Mouse (Mus musculus): Measurements from ENCODE around the gene Rbm47. TPM values are rescaled to one million over a fixed set of nuclear protein-coding genes. Genes with fewer than 3 reads are reported as not detected.
"Not testable (repeated sequence)": the region's sequence is repeated elsewhere in the genome, so short reads cannot be mapped to it uniquely, and the experiment has no call there.

Gene Rbm47
- polyA plus RNA-seq, 1 experiment: 1.1 TPM

- H3K4me1 ChIP-seq (ENCODE audit: control insufficient read depth, insufficient read depth, low read length): no peaks in the 10 kb centered on the region
- no peak overlapping the region for H3K4me3 ChIP-seq (ENCODE audit: insufficient read depth, low read length)
- TF ChIP-seq CTCF (IDR thresholded peaks at IDR 0.05; ENCODE audit: borderline replicate concordance, insufficient read depth, low read length) (no peak), POLR2A (IDR thresholded peaks at IDR 0.05; ENCODE audit: low read depth, low read length) (no peak)
- no peak overlapping the region for H3K27ac ChIP-seq (ENCODE audit: insufficient read depth, low read length)
Observed at GRCm38 (mm10) chr5:66193218-66193846, 20.4 kb upstream of the Rbm47 start.

GRCm38 (mm10) chr5:66191185-66191503 is 18.2 kb upstream of the Rbm47 start:
- H3K4me3 ChIP-seq (ENCODE audit: insufficient read depth, low read length): no peak overlapping the region
- H3K27ac ChIP-seq (ENCODE audit: insufficient read depth, low read length): no peak overlapping the region
- TF ChIP-seq CTCF (IDR thresholded peaks at IDR 0.05; ENCODE audit: borderline replicate concordance, insufficient read depth, low read length) (no peak), POLR2A (IDR thresholded peaks at IDR 0.05; ENCODE audit: low read depth, low read length) (no peak)
- H3K4me1 ChIP-seq (ENCODE audit: control insufficient read depth, insufficient read depth, low read length): no peaks in the 10 kb centered on the region

GRCm38 (mm10) chr5:66190481-66191184 is 17.7 kb upstream of the Rbm47 start:
- Histone ChIP-seq H3K27ac (ENCODE audit: insufficient read depth, low read length) (no peak overlapping the region), H3K4me1 (ENCODE audit: control insufficient read depth, insufficient read depth, low read length) (no peaks in the 10 kb centered on the region), H3K4me3 (ENCODE audit: insufficient read depth, low read length) (no peak overlapping the region)
- TF ChIP-seq CTCF (IDR thresholded peaks at IDR 0.05; ENCODE audit: borderline replicate concordance, insufficient read depth, low read length): no peak
- TF ChIP-seq POLR2A (IDR thresholded peaks at IDR 0.05; ENCODE audit: low read depth, low read length): no peak

- H3K4me1 ChIP-seq (ENCODE audit: control insufficient read depth, insufficient read depth, low read length); H3K4me3 ChIP-seq (ENCODE audit: insufficient read depth, low read length); H3K27ac ChIP-seq (ENCODE audit: insufficient read depth, low read length): not testable (repeated sequence)
Observed at GRCm38 (mm10) chr5:66188591-66188990, 15.7 kb upstream of the Rbm47 start.

- Histone ChIP-seq H3K4me1 (ENCODE audit: control insufficient read depth, insufficient read depth, low read length) (no peaks in the 10 kb centered on the region), H3K4me3 (ENCODE audit: insufficient read depth, low read length) (no peak overlapping the region), H3K27ac (ENCODE audit: insufficient read depth, low read length) (no peak overlapping the region)
- TF ChIP-seq POLR2A (IDR thresholded peaks at IDR 0.05; ENCODE audit: low read depth, low read length) (no peak), CTCF (IDR thresholded peaks at IDR 0.05; ENCODE audit: borderline replicate concordance, insufficient read depth, low read length) (no peak)
Observed at GRCm38 (mm10) chr5:66182156-66182555, 9.2 kb upstream of the Rbm47 start.

- 0 out of 2 replicates have a peak overlapping the region, but pooled peaks have one; percentile 0 for H3K4me3 ChIP-seq (ENCODE audit: insufficient read depth, low read length)
- 0 out of 2 replicates have a peak overlapping the region, but pooled peaks have one; percentile 30 for H3K27ac ChIP-seq (ENCODE audit: insufficient read depth, low read length)
- TF ChIP-seq CTCF (IDR thresholded peaks at IDR 0.05; ENCODE audit: borderline replicate concordance, insufficient read depth, low read length) (no peak), POLR2A (IDR thresholded peaks at IDR 0.05; ENCODE audit: low read depth, low read length) (no peak)
- H3K4me1 ChIP-seq (ENCODE audit: control insufficient read depth, insufficient read depth, low read length): no peaks in the 10 kb centered on the region
Observed at GRCm38 (mm10) chr5:66174160-66174837, 1.4 kb upstream of the Rbm47 start.

- H3K4me3 ChIP-seq (ENCODE audit: insufficient read depth, low read length): no peak overlapping the region
- TF ChIP-seq POLR2A (IDR thresholded peaks at IDR 0.05; ENCODE audit: low read depth, low read length): no peak
Observed at GRCm38 (mm10) chr5:66170591-66170990, 2.3 kb downstream of the Rbm47 start.

GRCm38 (mm10) chr5:66169099-66169485 is 3.8 kb downstream of the Rbm47 start:
- TF ChIP-seq CTCF (IDR thresholded peaks at IDR 0.05; ENCODE audit: borderline replicate concordance, insufficient read depth, low read length) (no peak), POLR2A (IDR thresholded peaks at IDR 0.05; ENCODE audit: low read depth, low read length) (no peak)
- H3K4me3 ChIP-seq (ENCODE audit: insufficient read depth, low read length): no peak overlapping the region

More at GRCm38 (mm10) chr5:66170591-66170990, 2.3 kb downstream of the Rbm47 start:
- peaks cover 11% of the 10 kb centered on the region for H3K4me1 ChIP-seq (ENCODE audit: control insufficient read depth, insufficient read depth, low read length)
- no peak overlapping the region for H3K27ac ChIP-seq (ENCODE audit: insufficient read depth, low read length)

GRCm38 (mm10) chr5:66168462-66169098 is 4.3 kb downstream of the Rbm47 start:
- Histone ChIP-seq H3K27ac (ENCODE audit: insufficient read depth, low read length) (no peak overlapping the region), H3K4me3 (ENCODE audit: insufficient read depth, low read length) (no peak overlapping the region), H3K4me1 (ENCODE audit: control insufficient read depth, insufficient read depth, low read length) (peaks cover 14% of the 10 kb centered on the region)
- TF ChIP-seq CTCF (IDR thresholded peaks at IDR 0.05; ENCODE audit: borderline replicate concordance, insufficient read depth, low read length) (no peak), POLR2A (IDR thresholded peaks at IDR 0.05; ENCODE audit: low read depth, low read length) (no peak)

More at GRCm38 (mm10) chr5:66169099-66169485, 3.8 kb downstream of the Rbm47 start:
- Histone ChIP-seq H3K4me1 (ENCODE audit: control insufficient read depth, insufficient read depth, low read length) (peaks cover 14% of the 10 kb centered on the region), H3K27ac (ENCODE audit: insufficient read depth, low read length) (no peak overlapping the region)

- peaks cover 14% of the 10 kb centered on the region for H3K4me1 ChIP-seq (ENCODE audit: control insufficient read depth, insufficient read depth, low read length)
- H3K4me3 ChIP-seq (ENCODE audit: insufficient read depth, low read length): no peak overlapping the region
- H3K27ac ChIP-seq (ENCODE audit: insufficient read depth, low read length): peak overlapping the region; percentile 77; the same call in 1 of the 2 replicates
- TF ChIP-seq POLR2A (IDR thresholded peaks at IDR 0.05; ENCODE audit: low read depth, low read length) (no peak), CTCF (IDR thresholded peaks at IDR 0.05; ENCODE audit: borderline replicate concordance, insufficient read depth, low read length) (no peak)
Observed at GRCm38 (mm10) chr5:66166931-66167330, 6.0 kb downstream of the Rbm47 start.

Data from embryonic fibroblast, embryonic 13.5 days (primary cell).